Mouse (Mus musculus) thymus, adult 2 months (tissue): ENCODE measurements around the gene Rapsn. TPM values are rescaled to one million over a fixed set of nuclear protein-coding genes. Genes with fewer than 3 reads are reported as not detected.

Experiments
- DNase-seq: peaks from one replicate; pipeline ENCODE4 v3.0.0; 2021
- H3K27ac ChIP-seq: fragments of 200-500 bp; 2 replicates; pipeline ENCODE4 v1.5.1; 2012; ENCODE audit warnings: low read length, control low read depth; ENCODE audit not compliant: control insufficient read depth, insufficient read depth
- H3K27me3 ChIP-seq: fragments of 200-500 bp; 2 replicates; pipeline ENCODE4 v1.6.1; 2012; ENCODE audit warnings: mild to moderate bottlenecking, low read length, moderate library complexity, mixed read lengths; ENCODE audit not compliant: control insufficient read depth, insufficient read depth
- H3K36me3 ChIP-seq: fragments of 200-500 bp; 2 replicates; pipeline ENCODE4 v1.6.1; 2012; ENCODE audit warnings: mild to moderate bottlenecking, low read length, moderate library complexity; ENCODE audit not compliant: control insufficient read depth, insufficient read depth
- H3K4me1 ChIP-seq: fragments of 200-500 bp; replicated peaks from 2 replicates; pipeline ENCODE4 v1.6.1; 2012; ENCODE audit warnings: low read length; ENCODE audit not compliant: control insufficient read depth, insufficient read depth
- H3K4me3 ChIP-seq: fragments of 200-500 bp; 2 replicates; pipeline ENCODE4 v1.5.1; 2012; ENCODE audit warnings: mild to moderate bottlenecking, low read length, control low read depth, moderate library complexity; ENCODE audit not compliant: control insufficient read depth, insufficient read depth
- CTCF ChIP-seq: fragments of 200-500 bp; IDR thresholded peaks from 2 replicates; pipeline ENCODE4 v1.5.1; 2012; ENCODE audit warnings: mild to moderate bottlenecking, control low read depth, low read length, moderate library complexity, borderline replicate concordance; ENCODE audit not compliant: control insufficient read depth, poor library complexity, insufficient read depth; ENCODE audit errors: extremely low read depth
- POLR2A ChIP-seq: fragments of 200-500 bp; IDR thresholded peaks from 2 replicates; pipeline ENCODE4 v1.6.1; 2012; ENCODE audit warnings: mild to moderate bottlenecking, low read length, control low read depth, moderate library complexity; ENCODE audit not compliant: control insufficient read depth, poor library complexity, insufficient read depth; ENCODE audit errors: extremely low read depth
- WGBS: fragments of 180-500 bp; shearing (Covaris S2); methylation state at CpG from one replicate; pipeline ENCODE4 v1.1.7; 2018; 5-methylcytosine and 5-hydroxymethylcytosine counted together
- polyA plus RNA-seq: library from polyadenylated mRNA; depleted of rRNA; stranded (reverse); fragments of >200 nt; gene quantifications from 2 replicates; pipeline ENCODE4 v1.2.3, GENCODE M21; 2012

The Rapsn gene
- polyA plus RNA-seq, 1 experiment, result 10.1 TPM

- Histone ChIP-seq H3K27ac (no peak overlapping the region), H3K4me1 (peaks cover 37% of the 10 kb centered on the region)
Observed at GRCm38 (mm10) chr2:91078314-91079025, 43.0 kb downstream of the Rapsn start.

GRCm38 (mm10) chr2:91079026-91079384 lies 43.6 kb downstream of the Rapsn start:
- Histone ChIP-seq H3K27ac (no peak overlapping the region), H3K36me3 (no peaks in the 10 kb centered on the region), H3K4me3 (peak overlapping the region; percentile 30), H3K4me1 (peaks cover 42% of the 10 kb centered on the region), H3K27me3 (no peaks in the 10 kb centered on the region)
- TF ChIP-seq POLR2A (no peak), CTCF (no peak)
- 43% methylated on average over 5 of the region's 5 CpGs for WGBS
- DNase-seq, result no peak

More at GRCm38 (mm10) chr2:91078314-91079025, 43.0 kb downstream of the Rapsn start:
- TF ChIP-seq POLR2A (no peak), CTCF (no peak)
- 4% methylated on average over 32 of the region's 36 CpGs for WGBS
- Histone ChIP-seq H3K36me3 (no peaks in the 10 kb centered on the region), H3K4me3 (peak overlapping the region; percentile 30), H3K27me3 (no peaks in the 10 kb centered on the region)
- DNase-seq, result no peak

- Histone ChIP-seq H3K27ac (no peak overlapping the region), H3K27me3 (no peaks in the 10 kb centered on the region), H3K4me1 (peaks cover 42% of the 10 kb centered on the region), H3K36me3 (no peaks in the 10 kb centered on the region), H3K4me3 (no peak overlapping the region)
- WGBS, result 45% methylated on average over 8 of the region's 8 CpGs
- TF ChIP-seq CTCF (no peak), POLR2A (no peak)
- no peak for DNase-seq
Observed at GRCm38 (mm10) chr2:91080784-91081513, 45.5 kb downstream of the Rapsn start.

GRCm38 (mm10) chr2:91081775-91082695 lies 46.6 kb downstream of the Rapsn start, which contains the start of gene Spi1:
Spi1 (plus strand) TSS chr2:91082390.
- Histone ChIP-seq H3K27me3 (no peaks in the 10 kb centered on the region), H3K36me3 (no peaks in the 10 kb centered on the region), H3K4me3 (peak within 1 kb of the TSS; percentile 3; the same call in 1 of the 2 replicates), H3K27ac (peak within 1 kb of the TSS; percentile 59), H3K4me1 (peaks cover 42% of the 10 kb centered on the region)
- WGBS, result 54% methylated on average over 13 of the region's 13 CpGs
- TF ChIP-seq POLR2A (no peak), CTCF (no peak)
- no peak for DNase-seq

GRCm38 (mm10) chr2:91082844-91083243 lies 47.4 kb downstream of the Rapsn start:
- Histone ChIP-seq H3K36me3 (no peaks in the 10 kb centered on the region), H3K27ac (peak overlapping the region; percentile 59), H3K27me3 (no peaks in the 10 kb centered on the region), H3K4me1 (peaks cover 48% of the 10 kb centered on the region), H3K4me3 (peak overlapping the region; percentile 3; the same call in 1 of the 2 replicates)
- DNase-seq, result peak; percentile 72
- WGBS, result 7% methylated on average over 11 of the region's 11 CpGs
- TF ChIP-seq CTCF (0 out of 2 replicates have a peak, but pooled peaks have one; percentile 11), POLR2A (peak; percentile 42; the same call in 1 of the 2 replicates)
